8 mouse cellular contexts compared by ENCODE assay signal in genomic region chr3:90294064-90294440, GRCm38 (mm10). TPM values are rescaled to one million over a fixed set of nuclear protein-coding genes. Genes with fewer than 3 reads are reported as not detected.
DNase-seq lines count a peak whose midpoint lies in the region; ATAC-seq and TF ChIP-seq lines count a peak whose summit lies in the region.

No protein-coding gene starts in this region.

- POLR2A ChIA-PET in Patski (lab: Charles Lee): interaction anchor here (1.0 kb wide), 1 partner anchor 22 kb away, joined by 3 read pairs; no protein-coding TSS in a partner anchor

- H3K4me1 ChIP-seq in kidney, embryonic 15.5 days: peaks cover 23% of the 10 kb centered on the region
- peaks cover 50% of the 10 kb centered on the region for H3K4me1 ChIP-seq in liver, embryonic 12.5 days

- peak overlapping the region; percentile 87 for H3K4me3 ChIP-seq in kidney, embryonic 15.5 days (replicated peaks)
- peak overlapping the region; percentile 97 for H3K4me3 ChIP-seq in liver, embryonic 12.5 days

- no peak for ATAC-seq in kidney, embryonic 15.5 days (replicated peaks; ENCODE audit: low FRiP score)
- ATAC-seq in Patski: no peak
- ATAC-seq in liver, embryonic 12.5 days: no peak

- no peaks in the 10 kb centered on the region for H3K27me3 ChIP-seq in kidney, embryonic 15.5 days
- H3K27me3 ChIP-seq in Patski: no peaks in the 10 kb centered on the region
- H3K27me3 ChIP-seq in liver, embryonic 12.5 days (replicated peaks): no peaks in the 10 kb centered on the region

- peak overlapping the region; percentile 94 for H3K27ac ChIP-seq in kidney, embryonic 15.5 days
- H3K27ac ChIP-seq in liver, embryonic 12.5 days: peak overlapping the region; percentile 97

- in situ Hi-C loops in Patski (cut with MboI; ENCODE audit: low pct_unique_long_range_greater_than_20kb): no loop called here

- CTCF ChIA-PET in Patski (lab: Charles Lee): interaction anchor here (0.9 to 1.3 kb wide), 3 partner anchors 16 to 79 kb away, joined by 3 to 4 read pairs (median 3); no protein-coding TSS in a partner anchor

- peak overlapping the region; percentile 81 for H3K4me2 ChIP-seq in kidney, embryonic 15.5 days
- peak overlapping the region; percentile 77 for H3K4me2 ChIP-seq in liver, embryonic 12.5 days

- no peaks in the 10 kb centered on the region for H3K36me3 ChIP-seq in kidney, embryonic 15.5 days
- peaks cover 19% of the 10 kb centered on the region for H3K36me3 ChIP-seq in liver, embryonic 12.5 days

- DNase-seq in kidney, postnatal 25 days: no peak
- peak; percentile 6 for DNase-seq in Patski (ENCODE audit: low read depth, low spot score)
- DNase-seq in forelimb bud, embryonic 11.5 days (ENCODE audit: low read depth, low spot score): peak; percentile 6
- DNase-seq in ovary, postnatal 10 days (ENCODE audit: low spot score): no peak
- DNase-seq in cerebellum, adult 8-10 months: no peak
- no peak for DNase-seq in thymus, postnatal 0 days (ENCODE audit: low spot score)

- no peak for TF ChIP-seq CTCF in Patski (IDR thresholded peaks at IDR 0.05)

- H3K9ac ChIP-seq in kidney, embryonic 15.5 days: peak overlapping the region; percentile 93
- H3K9ac ChIP-seq in liver, embryonic 12.5 days: peak overlapping the region; percentile 99

- WGBS in kidney, embryonic 15.5 days: 3% methylated on average over 11 of the region's 11 CpGs
- WGBS in liver, embryonic 12.5 days (ENCODE audit: insufficient replicate concordance): 5% methylated on average over 11 of the region's 11 CpGs

- no peaks in the 10 kb centered on the region for H3K9me3 ChIP-seq in kidney, embryonic 15.5 days (replicated peaks)
- H3K9me3 ChIP-seq in liver, embryonic 12.5 days (replicated peaks): no peaks in the 10 kb centered on the region

RNA-seq across cellular contexts. Expression of gene Gatad2b, which starts 1.1 kb away (rescaled TPM):
- 12.8 and 16.2 TPM in 2 replicates for polyA plus RNA-seq in kidney, embryonic 15.5 days (2015; fragmentation: Nextera tagmentation; extraction: Ambion mirVana)
- polyA plus RNA-seq in Patski (2021): 40.8 TPM
- 5.1 and 6.0 TPM in 2 replicates for polyA plus RNA-seq in liver, embryonic 12.5 days (2016; fragmentation: Nextera tagmentation; extraction: Ambion mirVana)
- 10.1 and 14.1 TPM in 2 replicates for polyA plus RNA-seq in thymus, postnatal 0 days (2015; fragmentation: Nextera tagmentation; extraction: Ambion mirVana)

RNA-seq across cellular contexts. Expression of gene Dennd4b, which starts 29.1 kb away (rescaled TPM):
- polyA plus RNA-seq in kidney, embryonic 15.5 days (2015; fragmentation: Nextera tagmentation; extraction: Ambion mirVana): 3.9 and 4.1 TPM in 2 replicates
- 14.1 TPM for polyA plus RNA-seq in Patski (2021)
- polyA plus RNA-seq in liver, embryonic 12.5 days (2016; fragmentation: Nextera tagmentation; extraction: Ambion mirVana): 3.0 and 3.4 TPM in 2 replicates
- polyA plus RNA-seq in thymus, postnatal 0 days (2015; fragmentation: Nextera tagmentation; extraction: Ambion mirVana): 9.4 TPM in 2 replicates

RNA-seq across cellular contexts. Expression of gene Crtc2, which starts 40.1 kb away (rescaled TPM):
- polyA plus RNA-seq in kidney, embryonic 15.5 days (2015; fragmentation: Nextera tagmentation; extraction: Ambion mirVana): 26.1 and 26.7 TPM in 2 replicates
- 77.0 TPM for polyA plus RNA-seq in Patski (2021)
- polyA plus RNA-seq in liver, embryonic 12.5 days (2016; fragmentation: Nextera tagmentation; extraction: Ambion mirVana): 8.2 and 9.4 TPM in 2 replicates
- 16.1 and 21.1 TPM in 2 replicates for polyA plus RNA-seq in thymus, postnatal 0 days (2015; fragmentation: Nextera tagmentation; extraction: Ambion mirVana)

RNA-seq across cellular contexts. Expression of gene Slc39a1, which starts 46.1 kb away (rescaled TPM):
- 101 and 104 TPM in 2 replicates for polyA plus RNA-seq in kidney, embryonic 15.5 days (2015; fragmentation: Nextera tagmentation; extraction: Ambion mirVana)
- 243 TPM for polyA plus RNA-seq in Patski (2021)
- 30.7 and 33.1 TPM in 2 replicates for polyA plus RNA-seq in liver, embryonic 12.5 days (2016; fragmentation: Nextera tagmentation; extraction: Ambion mirVana)
- 92.7 and 96.1 TPM in 2 replicates for polyA plus RNA-seq in thymus, postnatal 0 days (2015; fragmentation: Nextera tagmentation; extraction: Ambion mirVana)

RNA-seq across cellular contexts. Expression of gene Creb3l4, which starts 50.7 kb away (rescaled TPM):
- polyA plus RNA-seq in kidney, embryonic 15.5 days (2015; fragmentation: Nextera tagmentation; extraction: Ambion mirVana): 3.7 and 6.9 TPM in 2 replicates
- polyA plus RNA-seq in Patski (2021): 1.1 TPM
- 0.56 and 0.66 TPM in 2 replicates for polyA plus RNA-seq in liver, embryonic 12.5 days (2016; fragmentation: Nextera tagmentation; extraction: Ambion mirVana)
- polyA plus RNA-seq in thymus, postnatal 0 days (2015; fragmentation: Nextera tagmentation; extraction: Ambion mirVana): 3.3 and 3.9 TPM in 2 replicates

Comparison
In these comparisons a context has a peak if more than half of its experiments do, and no peak if none do; other contexts are left out.
1. DNase-seq: peak in Patski (single experiment) and forelimb bud, embryonic 11.5 days (single experiment); none in kidney, postnatal 25 days (0 of 2), ovary, postnatal 10 days (single experiment), cerebellum, adult 8-10 months (single experiment) and thymus, postnatal 0 days (single experiment).